28 mouse cellular contexts compared by ENCODE assay signal in the genomic region with DNA sequence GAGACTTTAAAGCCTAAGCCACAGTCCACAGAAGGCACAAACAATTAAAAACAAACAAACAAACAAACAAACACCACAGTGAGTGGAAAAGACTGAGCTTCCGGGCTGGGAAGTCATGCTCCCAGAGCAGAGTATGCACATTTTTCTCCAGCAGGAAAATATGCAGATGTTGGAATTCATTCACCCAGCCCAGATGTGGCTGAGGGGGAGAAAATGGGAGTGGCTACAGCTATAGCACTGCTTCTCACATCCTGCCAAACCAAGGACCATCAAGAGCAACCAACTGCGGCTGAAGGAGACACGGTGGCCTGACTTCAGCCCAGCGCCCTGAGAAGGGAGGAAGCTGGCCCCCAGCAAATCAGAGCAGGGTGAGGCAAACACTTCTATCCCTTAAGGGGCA.
A peak's percentile ranks its signal among the peaks of the same experiment; 100 is the strongest.
DNase-seq lines count a peak whose midpoint lies in the region; ATAC-seq and TF ChIP-seq lines count a peak whose summit lies in the region.
"Had no signal": no experiment of that assay in that cellular context is flagged by ENCODE, and none has a peak within 500 bp of the region (broad histone marks: within the 10 kb centered on the region; RNA-seq: fewer than 3 reads in every experiment).

No protein-coding gene starts in this region.

- no peak overlapping the region for H3K9ac ChIP-seq in intestine, embryonic 16.5 days (ENCODE audit: low read depth, low read length)
- no peak overlapping the region for H3K9ac ChIP-seq in intestine, embryonic 15.5 days
- no peak overlapping the region for H3K9ac ChIP-seq in lung, embryonic 14.5 days
- H3K9ac ChIP-seq in embryonic facial prominence, embryonic 14.5 days (ENCODE audit: low read depth, low read length) = no peak overlapping the region
- no peak overlapping the region for H3K9ac ChIP-seq in midbrain, embryonic 16.5 days (ENCODE audit: low read depth, low read length)
- H3K9ac ChIP-seq: liver, embryonic 15.5 days; midbrain, embryonic 13.5 days had no signal

- peak; percentile 69 for DNase-seq in lung, embryonic 14.5 days
- DNase-seq in lung, adult 2 months = no peak
- DNase-seq in embryonic facial prominence, embryonic 14.5 days (ENCODE audit: low spot score) = peak; percentile 68
- DNase-seq in adrenal gland, adult 2 months = no peak
- DNase-seq: adrenal gland, postnatal 14 days; cerebellum, adult 8-10 months; cerebellum, postnatal 36 days; embryo, embryonic 11 days; gastrocnemius, postnatal 10 days; heart, postnatal 10 days; kidney, adult 18-20 months; liver; right cerebral cortex, postnatal 14 days; thymus, adult 2 months had no signal

- ATAC-seq in intestine, embryonic 16.5 days = no peak
- ATAC-seq in intestine, embryonic 15.5 days = no peak
- ATAC-seq in lung, embryonic 14.5 days (ENCODE audit: insufficient read depth) = no peak
- no peak for ATAC-seq in embryonic facial prominence, embryonic 14.5 days (ENCODE audit: low read depth)
- no peak for ATAC-seq in midbrain, embryonic 16.5 days
- ATAC-seq: activated CD4-positive, CD25-positive, alpha-beta regulatory T cell, adult 4 months; forebrain, embryonic 16.5 days; hindbrain, postnatal 0 days; midbrain, embryonic 13.5 days; Patski had no signal

- H3K4me3 ChIP-seq in intestine, embryonic 16.5 days (ENCODE audit: low read length) = no peak overlapping the region
- no peak overlapping the region for H3K4me3 ChIP-seq in intestine, embryonic 15.5 days (replicated peaks)
- H3K4me3 ChIP-seq in lung, embryonic 14.5 days (ENCODE audit: low read depth, low read length) = no peak overlapping the region
- H3K4me3 ChIP-seq in lung, adult 2 months (replicated peaks; ENCODE audit: extremely low read depth, low read depth, low read length) = no peak overlapping the region
- H3K4me3 ChIP-seq in embryonic facial prominence, embryonic 14.5 days (ENCODE audit: low read depth, low read length) = no peak overlapping the region
- H3K4me3 ChIP-seq in midbrain, embryonic 16.5 days (ENCODE audit: low read depth, low read length) = no peak overlapping the region
- H3K4me3 ChIP-seq: forebrain, embryonic 10.5 days; hindbrain, embryonic 10.5 days; liver, embryonic 15.5 days; megakaryocyte, embryonic 14.5 days; midbrain, embryonic 13.5 days had no signal

- H3K4me2 ChIP-seq in intestine, embryonic 16.5 days (ENCODE audit: low read depth, low read length) = no peak overlapping the region
- H3K4me2 ChIP-seq in intestine, embryonic 15.5 days (replicated peaks) = no peak overlapping the region
- no peak overlapping the region for H3K4me2 ChIP-seq in lung, embryonic 14.5 days
- no peak overlapping the region for H3K4me2 ChIP-seq in embryonic facial prominence, embryonic 14.5 days (ENCODE audit: low read depth, low read length)
- no peak overlapping the region for H3K4me2 ChIP-seq in midbrain, embryonic 16.5 days (ENCODE audit: low read length)
- H3K4me2 ChIP-seq: heart, embryonic 11.5 days; liver, embryonic 15.5 days; midbrain, embryonic 13.5 days had no signal

- no peaks in the 10 kb centered on the region for H3K9me3 ChIP-seq in intestine, embryonic 16.5 days (ENCODE audit: control insufficient read depth, low read length)
- H3K9me3 ChIP-seq in intestine, embryonic 15.5 days = no peaks in the 10 kb centered on the region
- H3K9me3 ChIP-seq in lung, embryonic 14.5 days (ENCODE audit: low read depth, low read length) = no peaks in the 10 kb centered on the region
- no peaks in the 10 kb centered on the region for H3K9me3 ChIP-seq in embryonic facial prominence, embryonic 14.5 days (ENCODE audit: control insufficient read depth, low read length)
- H3K9me3 ChIP-seq in midbrain, embryonic 16.5 days (replicated peaks; ENCODE audit: control insufficient read depth, low read length, poor library complexity, severe bottlenecking) = no peaks in the 10 kb centered on the region
- H3K9me3 ChIP-seq: forebrain, embryonic 10.5 days; hindbrain, embryonic 10.5 days; liver, embryonic 15.5 days; midbrain, embryonic 13.5 days had no signal

- TF ChIP-seq POLR2A in lung, adult 2 months (IDR thresholded peaks at IDR 0.05; ENCODE audit: borderline replicate concordance, extremely low read depth, low read depth, low read length) = no peak

- 65% methylated on average over 4 of the region's 4 CpGs for WGBS in intestine, embryonic 16.5 days
- WGBS in intestine, embryonic 15.5 days = 52% methylated on average over 4 of the region's 4 CpGs
- WGBS in lung, embryonic 14.5 days = 41% methylated on average over 4 of the region's 4 CpGs
- 65% methylated on average over 4 of the region's 4 CpGs for WGBS in lung, adult 2 months
- 54% methylated on average over 4 of the region's 4 CpGs for WGBS in embryonic facial prominence, embryonic 14.5 days
- WGBS in midbrain, embryonic 16.5 days = 87% methylated on average over 4 of the region's 4 CpGs

- TF ChIP-seq CTCF in lung, embryonic 14.5 days (IDR thresholded peaks at IDR 0.05; ENCODE audit: low read depth) = no peak
- TF ChIP-seq CTCF in lung, adult 2 months (IDR thresholded peaks at IDR 0.05; ENCODE audit: insufficient read depth, low read length) = no peak

- 0 out of 2 replicates have a peak overlapping the region, but pooled peaks have one; percentile 1 for H3K27ac ChIP-seq in intestine, embryonic 16.5 days (ENCODE audit: low read length)
- H3K27ac ChIP-seq in intestine, embryonic 15.5 days = no peak overlapping the region
- no peak overlapping the region for H3K27ac ChIP-seq in lung, embryonic 14.5 days (ENCODE audit: low read depth)
- 0 out of 2 replicates have a peak overlapping the region, but pooled peaks have one; percentile 33 for H3K27ac ChIP-seq in embryonic facial prominence, embryonic 14.5 days (replicated peaks; ENCODE audit: low read depth, low read length)
- no peak overlapping the region for H3K27ac ChIP-seq in midbrain, embryonic 16.5 days (ENCODE audit: low read length)
- H3K27ac ChIP-seq: forebrain, embryonic 10.5 days; hindbrain, embryonic 10.5 days; hindbrain, postnatal 0 days; liver, embryonic 15.5 days; midbrain, embryonic 13.5 days; stomach, postnatal 0 days had no signal

- no peaks in the 10 kb centered on the region for H3K36me3 ChIP-seq in intestine, embryonic 16.5 days (ENCODE audit: control insufficient read depth, insufficient read depth, low read length)
- no peaks in the 10 kb centered on the region for H3K36me3 ChIP-seq in intestine, embryonic 15.5 days
- H3K36me3 ChIP-seq in lung, embryonic 14.5 days (ENCODE audit: insufficient read depth) = no peaks in the 10 kb centered on the region
- H3K36me3 ChIP-seq in embryonic facial prominence, embryonic 14.5 days (ENCODE audit: control insufficient read depth, insufficient read depth, low read length) = no peaks in the 10 kb centered on the region
- H3K36me3 ChIP-seq in midbrain, embryonic 16.5 days (ENCODE audit: control insufficient read depth, insufficient read depth, low read length) = no peaks in the 10 kb centered on the region
- H3K36me3 ChIP-seq: forebrain, embryonic 10.5 days; hindbrain, embryonic 10.5 days; liver, embryonic 15.5 days; midbrain, embryonic 13.5 days had no signal

- no peaks in the 10 kb centered on the region for H3K27me3 ChIP-seq in intestine, embryonic 16.5 days (replicated peaks; ENCODE audit: control insufficient read depth, insufficient read depth, low read length)
- H3K27me3 ChIP-seq in intestine, embryonic 15.5 days (replicated peaks) = no peaks in the 10 kb centered on the region
- no peaks in the 10 kb centered on the region for H3K27me3 ChIP-seq in lung, embryonic 14.5 days (ENCODE audit: insufficient read depth, low read length)
- H3K27me3 ChIP-seq in embryonic facial prominence, embryonic 14.5 days (replicated peaks; ENCODE audit: control insufficient read depth, insufficient read depth, low read length) = no peaks in the 10 kb centered on the region
- H3K27me3 ChIP-seq in midbrain, embryonic 16.5 days (ENCODE audit: control insufficient read depth, insufficient read depth, low read depth, low read length) = no peaks in the 10 kb centered on the region
- H3K27me3 ChIP-seq: liver, embryonic 15.5 days; megakaryocyte, embryonic 14.5 days; midbrain, embryonic 13.5 days; Patski had no signal

- 0 out of 2 replicates have a peak, but pooled peaks cover 5% of the 10 kb centered on the region for H3K4me1 ChIP-seq in intestine, embryonic 16.5 days (ENCODE audit: control insufficient read depth, insufficient read depth, low read length)
- peaks cover 6% of the 10 kb centered on the region; the same call in 1 of the 2 replicates for H3K4me1 ChIP-seq in intestine, embryonic 15.5 days (replicated peaks)
- no peaks in the 10 kb centered on the region for H3K4me1 ChIP-seq in lung, embryonic 14.5 days (ENCODE audit: insufficient read depth)
- H3K4me1 ChIP-seq in lung, adult 2 months (ENCODE audit: control insufficient read depth, insufficient read depth, low read length) = no peaks in the 10 kb centered on the region
- peaks cover 39% of the 10 kb centered on the region for H3K4me1 ChIP-seq in embryonic facial prominence, embryonic 14.5 days (ENCODE audit: control insufficient read depth, insufficient read depth, low read length)
- H3K4me1 ChIP-seq in midbrain, embryonic 16.5 days (ENCODE audit: control insufficient read depth, insufficient read depth, low read length) = no peaks in the 10 kb centered on the region
- H3K4me1 ChIP-seq: liver, embryonic 15.5 days; megakaryocyte, embryonic 14.5 days; midbrain, embryonic 13.5 days had no signal

Comparison
In these comparisons a context has a peak if more than half of its experiments do, and no peak if none do; other contexts are left out.
1. H3K27ac ChIP-seq: peak in intestine, embryonic 16.5 days (single experiment) and embryonic facial prominence, embryonic 14.5 days (single experiment); none in intestine, embryonic 15.5 days (single experiment), lung, embryonic 14.5 days (single experiment) and midbrain, embryonic 16.5 days (single experiment).
2. DNase-seq: peak in lung, embryonic 14.5 days (single experiment) and embryonic facial prominence, embryonic 14.5 days (single experiment); none in lung, adult 2 months (single experiment) and adrenal gland, adult 2 months (single experiment).